Mouse (Mus musculus) megakaryocyte, embryonic 14.5 days (primary cell): ENCODE results near the gene Ear6.

Experiments used
- FLI1 ChIP-seq: IDR thresholded peaks from 2 replicates; pipeline ENCODE4 v1.6.1; 2012; ENCODE audit warnings: low read length, inconsistent platforms, mixed read lengths
- GATA1 ChIP-seq: IDR thresholded peaks from 3 replicates; pipeline ENCODE4 v1.6.1; 2012; ENCODE audit warnings: mixed read lengths, low read length, inconsistent platforms, borderline replicate concordance

DNA sequence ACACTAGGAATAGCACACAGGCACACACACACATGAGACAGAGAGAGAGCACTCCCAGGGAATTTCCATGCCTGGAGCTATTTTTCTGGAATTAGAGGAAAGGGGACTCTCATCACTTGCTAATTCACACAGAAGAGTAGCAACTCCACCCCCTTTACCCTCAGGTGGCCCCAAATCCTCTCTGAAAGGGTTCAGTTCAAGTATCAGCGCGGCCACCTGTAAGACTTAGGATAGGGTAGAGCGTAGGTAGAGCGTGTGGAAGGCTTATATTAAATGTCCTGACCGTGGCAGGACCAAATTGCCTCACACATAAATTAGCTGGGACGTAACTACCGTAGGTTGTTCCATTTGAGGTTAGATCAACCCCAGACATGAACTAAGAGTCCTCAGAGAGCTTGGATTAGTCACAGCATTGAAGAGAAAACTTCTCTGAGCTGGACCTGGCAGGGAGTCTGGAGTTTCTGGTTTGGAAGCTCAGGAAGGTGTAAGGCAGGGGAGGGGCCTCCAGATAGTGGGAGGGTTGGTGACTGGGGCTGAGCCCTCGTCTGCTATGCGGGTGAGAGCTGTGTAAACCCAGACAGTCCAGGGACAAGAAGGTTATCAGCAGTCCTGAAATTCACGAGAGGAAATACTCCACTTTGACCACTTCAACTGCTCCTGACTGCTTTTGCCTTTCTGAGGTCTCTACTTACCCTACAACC, 39.7 kb downstream of the Ear6 start:
- no peak for TF ChIP-seq GATA1
- no peak for TF ChIP-seq FLI1
